Mouse (Mus musculus): ENCODE results near the gene Hmgn5.

The Hmgn5 gene

GRCm38 (mm10) chrX:109013283-109013682, at the start of gene Hmgn5:
Gene Hmgn5, minus strand, starts transcription at chrX:109013404.
- peak; percentile 76 for DNase-seq (ENCODE audit: extremely low spot score, low spot score)

- DNase-seq (ENCODE audit: extremely low spot score, low spot score): no peak
These were observed 34.6 kb upstream of the Hmgn5 start for GRCm38 (mm10) chrX:109047773-109048172.

GRCm38 (mm10) chrX:109026224-109026623, 13.0 kb upstream of the Hmgn5 start:
- DNase-seq (ENCODE audit: extremely low spot score, low spot score): no peak

- no peak for DNase-seq (ENCODE audit: extremely low spot score, low spot score)
These were observed 7.7 kb upstream of the Hmgn5 start for GRCm38 (mm10) chrX:109020858-109021257.

- no peak for DNase-seq (ENCODE audit: extremely low spot score, low spot score)
These were observed 962 bp upstream of the Hmgn5 start for GRCm38 (mm10) chrX:109014166-109014565.

GRCm38 (mm10) chrX:109013686-109014085, 482 bp upstream of the Hmgn5 start:
- no peak for DNase-seq (ENCODE audit: extremely low spot score, low spot score)

- peak; percentile 53 for DNase-seq (ENCODE audit: extremely low spot score, low spot score)
These were observed 703 bp downstream of the Hmgn5 start for GRCm38 (mm10) chrX:109012371-109013031.

- DNase-seq (ENCODE audit: extremely low spot score, low spot score): no peak
These were observed 1.5 kb downstream of the Hmgn5 start for GRCm38 (mm10) chrX:109011611-109012185.

GRCm38 (mm10) chrX:109001277-109001676, 11.9 kb downstream of the Hmgn5 start:
- no peak for DNase-seq (ENCODE audit: extremely low spot score, low spot score)
